Mouse (Mus musculus) mouse trophoblast stem cell (cell line): ENCODE data around the gene Ghrhr.

Experiments used
- in situ Hi-C, 2 experiments: fragments of 300-500 bp; cut with MseI, MboI; formaldehyde crosslinking; loops; 2 replicates in 1 of 2; 3 replicates in 1 of 2; pipeline ENCODE4 v1.15.1; 2025

The Ghrhr gene

DNA sequence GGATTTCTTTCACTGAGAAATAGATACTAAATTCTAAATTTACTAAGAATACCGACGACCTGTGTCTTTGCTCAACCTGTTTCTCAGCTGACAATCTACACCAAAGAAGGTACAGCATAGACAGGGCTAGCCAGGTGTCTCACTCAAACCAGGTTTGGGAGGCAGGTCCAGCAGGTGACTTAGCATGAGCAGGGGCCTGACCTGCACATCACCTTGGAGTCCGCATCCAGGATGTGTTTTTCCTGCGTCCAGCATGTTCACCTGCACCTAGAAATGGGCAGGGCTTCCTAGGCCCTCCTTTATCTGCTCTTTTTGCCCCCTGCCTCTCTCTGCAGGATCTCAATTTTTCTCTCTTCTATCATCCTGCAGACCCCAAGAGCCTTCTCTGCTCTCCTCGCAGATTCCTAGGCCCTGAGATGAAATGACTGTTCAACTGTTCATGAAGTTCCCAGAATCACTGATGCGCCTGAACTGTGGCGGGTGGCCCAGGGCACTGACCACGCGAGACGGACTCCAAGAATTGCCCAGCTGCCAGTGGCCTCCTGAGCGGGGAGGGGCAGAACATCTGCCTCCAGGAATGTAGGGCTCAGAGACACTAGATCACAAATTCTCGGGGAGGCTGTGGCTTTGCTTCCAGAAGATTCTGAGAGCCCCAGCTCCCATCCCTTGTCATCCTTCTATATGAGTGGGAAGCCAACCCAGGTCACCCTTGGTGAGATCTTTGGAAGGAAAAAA, 22.2 kb upstream of the Ghrhr start:
- in situ Hi-C loops: no loop called here

DNA sequence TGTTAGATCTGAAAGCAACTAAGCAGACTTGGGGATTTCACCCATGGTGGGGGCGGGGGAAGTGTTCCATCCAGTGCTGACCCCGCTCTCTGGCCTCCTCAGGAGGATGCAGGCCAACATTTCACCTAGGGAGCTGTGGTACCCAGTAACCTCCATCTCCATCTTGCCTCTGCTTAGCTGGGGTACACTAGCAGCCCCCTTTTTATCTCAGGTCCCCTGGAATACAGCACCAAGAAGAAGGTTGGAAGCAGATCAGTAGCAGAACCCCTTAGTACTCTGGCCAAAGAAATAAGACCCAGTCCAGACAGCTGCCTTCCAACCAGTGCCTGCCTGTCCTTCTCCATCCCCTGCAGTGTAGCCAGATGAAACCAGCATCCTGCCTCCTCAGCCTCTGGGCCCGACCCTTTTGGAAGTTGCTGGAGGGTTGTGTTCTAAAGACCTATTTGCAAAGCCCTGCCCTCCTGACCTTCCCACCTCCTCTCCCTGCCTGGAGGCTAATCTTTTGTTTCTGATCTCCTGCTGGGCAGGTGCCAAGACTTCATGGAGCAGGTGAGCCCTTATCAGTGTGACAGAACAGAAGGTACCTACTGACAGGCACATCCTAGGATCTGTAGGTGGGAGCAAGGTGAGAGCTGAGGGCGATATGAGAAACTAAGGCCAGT, 21.5 kb upstream of the Ghrhr start:
- in situ Hi-C loops: no loop called here

GRCm38 (mm10) chr6:55355575-55355974, 20.5 kb upstream of the Ghrhr start:
- in situ Hi-C loops: no loop called here

DNA sequence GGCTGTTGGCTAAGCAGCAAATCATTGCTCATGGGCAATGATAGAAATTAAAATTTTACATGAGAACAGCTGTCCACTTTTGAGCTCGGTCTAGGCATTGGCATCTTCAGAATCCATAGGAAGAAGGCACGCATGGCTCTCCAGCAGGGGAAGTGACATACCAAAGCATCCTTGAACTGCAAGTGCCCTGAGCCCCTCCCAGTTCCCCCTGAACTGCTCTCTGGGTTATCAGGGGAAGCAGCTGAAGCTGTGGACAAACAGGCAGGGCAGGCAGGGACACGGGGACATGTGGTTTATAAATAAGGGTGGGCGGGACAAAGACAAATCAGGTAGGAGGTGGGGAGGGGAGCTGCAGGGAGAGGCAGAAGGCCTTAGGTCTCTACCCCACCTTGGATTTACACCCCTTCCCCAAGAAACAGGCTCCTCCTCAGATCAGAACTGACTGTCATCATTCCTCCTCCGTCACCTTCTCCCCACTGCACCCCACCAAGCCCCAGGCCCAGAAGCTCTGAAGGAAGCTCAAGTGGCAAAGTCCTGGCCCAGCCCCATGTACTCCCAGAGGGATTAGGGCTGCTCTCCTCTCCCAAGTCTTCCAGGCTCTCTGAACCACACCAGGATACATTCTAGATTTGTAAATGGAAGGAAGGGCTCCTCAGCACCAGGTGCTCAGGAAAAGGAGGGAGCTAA, 19.9 kb upstream of the Ghrhr start:
- in situ Hi-C loops: no loop called here

- in situ Hi-C loops: no loop called here
Measured at GRCm38 (mm10) chr6:55356976-55357635, 19.0 kb upstream of the Ghrhr start.

DNA sequence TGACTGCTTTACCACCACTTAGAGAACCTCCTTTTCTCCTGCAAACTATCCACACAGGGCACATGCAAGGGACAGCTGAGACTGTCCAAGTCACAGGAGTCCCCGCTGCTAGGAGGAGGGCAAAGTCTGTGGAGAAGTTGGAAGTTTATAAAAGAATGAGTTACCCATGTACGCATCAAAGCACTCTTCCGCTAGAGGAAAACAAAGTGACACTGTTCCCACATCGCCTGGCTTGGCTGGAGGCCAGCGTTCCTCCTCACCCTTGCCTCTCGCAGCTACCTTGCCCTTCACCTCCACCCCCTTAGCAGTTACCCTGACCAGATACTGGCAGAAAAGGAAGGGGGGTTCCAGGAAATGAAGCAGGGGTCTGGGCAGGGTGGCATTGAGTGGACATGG, 18.5 kb upstream of the Ghrhr start:
- in situ Hi-C loops: no loop called here

DNA sequence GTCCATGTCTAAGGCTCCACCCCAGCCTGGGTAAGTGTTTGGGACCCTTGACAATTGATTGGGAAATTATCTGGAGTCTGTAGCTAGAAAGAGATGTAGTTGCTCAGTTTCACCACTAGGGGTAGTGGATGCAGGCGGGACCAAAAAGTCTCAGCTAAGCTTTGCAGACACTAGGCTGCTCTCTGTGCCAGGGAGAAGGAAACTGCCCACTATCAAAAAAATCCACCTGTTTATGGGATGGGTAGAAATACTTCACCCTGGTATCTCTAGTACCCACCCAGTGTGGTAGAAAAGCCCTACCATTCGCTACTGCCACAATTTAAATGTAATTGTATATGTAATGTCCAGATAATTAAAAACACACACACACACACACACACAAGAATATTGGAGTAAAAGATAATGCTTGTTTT, 17.4 kb upstream of the Ghrhr start:
- in situ Hi-C loops: no loop called here

GRCm38 (mm10) chr6:55362663-55363062, 13.4 kb upstream of the Ghrhr start:
- in situ Hi-C loops: no loop called here

- in situ Hi-C loops: no loop called here
Measured at GRCm38 (mm10) chr6:55367126-55367525, 9.0 kb upstream of the Ghrhr start.

- in situ Hi-C loops: no loop called here
Measured at GRCm38 (mm10) chr6:55370831-55371230, 5.3 kb upstream of the Ghrhr start.

DNA sequence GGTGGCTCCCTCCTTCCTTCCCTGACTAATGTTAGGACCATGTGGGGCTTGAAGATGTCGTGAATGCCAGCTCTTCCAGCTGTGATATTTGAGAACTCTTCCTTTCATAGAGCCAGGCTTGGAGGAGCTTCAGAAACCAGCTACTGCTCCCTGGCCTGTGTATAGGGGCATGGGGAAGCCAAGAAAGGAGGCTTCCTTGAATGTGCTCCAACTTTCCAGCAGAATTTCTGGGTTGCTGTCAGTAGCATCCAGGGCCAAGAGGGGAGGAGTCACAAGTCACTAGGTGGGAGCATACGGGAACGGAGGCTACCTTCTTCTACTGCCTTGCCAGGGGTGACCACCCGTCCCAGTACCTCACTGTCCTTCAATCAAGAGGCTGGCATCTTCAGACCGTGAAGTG, 416 bp downstream of the Ghrhr start:
- in situ Hi-C loops: no loop called here

DNA sequence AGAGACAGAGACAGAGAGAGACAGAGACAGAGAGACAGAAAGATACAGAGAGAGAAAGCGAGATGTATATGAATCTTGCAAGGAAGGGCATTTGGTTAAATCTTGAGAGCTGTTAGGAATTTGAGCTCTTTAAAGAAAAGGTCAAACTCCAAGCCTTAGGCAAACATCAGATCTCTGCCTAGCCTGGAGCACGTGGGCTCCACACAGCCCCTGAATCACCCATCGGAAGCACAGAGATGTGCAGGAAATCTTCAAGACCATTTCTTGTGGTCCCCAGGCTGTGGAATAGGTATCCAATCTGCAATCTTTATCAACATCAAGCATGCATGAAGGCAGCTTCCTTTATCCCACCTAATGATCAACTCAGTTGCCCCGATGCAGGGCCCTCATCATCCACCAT, 1.4 kb downstream of the Ghrhr start:
- in situ Hi-C loops: no loop called here

- in situ Hi-C loops: loop anchor here in 1 of 2 experiments (5.0 kb wide), 1 partner anchor 147 kb away; no protein-coding TSS in a partner anchor
Measured at GRCm38 (mm10) chr6:55379641-55380335, 3.7 kb downstream of the Ghrhr start.

GRCm38 (mm10) chr6:55381966-55382365, 5.9 kb downstream of the Ghrhr start:
- in situ Hi-C loops: loop anchor here in 1 of 2 experiments (5.0 kb wide), 1 partner anchor 150 kb away; no protein-coding TSS in a partner anchor

GRCm38 (mm10) chr6:55383897-55384296, 7.8 kb downstream of the Ghrhr start:
- in situ Hi-C loops: loop anchor here in 1 of 2 experiments (5.0 kb wide), 1 partner anchor 152 kb away; no protein-coding TSS in a partner anchor

DNA sequence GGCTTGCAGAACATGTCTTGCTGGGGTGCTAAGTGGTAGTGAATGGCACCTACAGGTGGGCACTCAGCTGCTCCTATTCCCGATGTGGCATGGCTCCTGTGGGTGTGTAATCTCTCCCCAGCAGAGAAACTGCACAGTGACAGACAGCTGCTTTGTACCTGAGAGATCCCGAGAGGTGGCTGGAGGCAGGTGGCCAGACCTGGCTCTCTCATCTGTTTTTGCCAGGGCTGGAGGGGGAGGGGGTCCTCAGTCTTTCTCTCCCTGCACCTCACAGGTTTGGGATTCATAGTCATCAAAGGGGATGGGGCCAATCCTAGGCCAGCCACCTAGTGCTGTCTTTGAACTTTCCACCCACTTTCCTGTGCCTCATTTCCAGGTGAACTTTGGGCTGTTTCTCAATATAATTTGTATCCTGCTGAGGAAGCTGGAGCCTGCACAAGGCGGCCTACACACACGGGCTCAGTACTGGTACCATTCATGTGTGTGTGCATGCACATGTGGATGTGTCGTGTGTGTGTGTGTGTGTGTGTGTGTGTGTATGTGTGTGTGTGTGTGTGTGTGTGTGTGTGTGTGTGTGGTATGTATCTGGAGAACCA, 8.4 kb downstream of the Ghrhr start:
- in situ Hi-C loops: loop anchor here in 1 of 2 experiments (5.0 kb wide), 1 partner anchor 152 kb away; no protein-coding TSS in a partner anchor

DNA sequence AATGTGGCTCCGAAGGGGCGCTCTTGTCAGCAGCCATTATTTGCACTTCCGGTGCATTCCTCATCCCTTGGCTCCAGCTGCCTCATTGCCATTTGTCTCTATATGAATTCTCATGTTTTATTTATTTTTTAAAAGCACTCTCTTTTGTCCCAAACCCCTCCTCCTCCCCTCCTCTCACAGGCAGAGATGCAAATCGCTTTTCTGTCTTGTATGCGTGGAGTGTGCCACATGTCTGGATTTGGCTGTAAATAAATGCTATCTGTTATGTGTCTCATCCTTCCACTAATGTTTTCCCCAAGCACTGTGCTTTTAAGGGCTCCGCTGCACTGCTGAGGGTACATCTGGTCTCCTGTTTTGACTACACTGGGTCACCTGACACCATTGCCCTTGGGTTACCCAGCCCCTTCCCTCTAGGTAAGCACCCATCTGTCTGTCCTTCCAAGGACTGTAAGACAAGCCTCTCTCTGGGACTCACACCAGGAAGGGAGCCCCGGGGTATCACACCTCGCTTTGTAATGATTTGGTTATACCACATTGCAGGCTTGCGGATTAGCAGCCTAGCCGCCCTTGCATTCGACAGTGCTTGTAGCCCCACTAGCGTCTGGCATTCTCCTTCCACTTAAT, 12.6 kb downstream of the Ghrhr start:
- in situ Hi-C loops: loop anchor here in 1 of 2 experiments (5.0 kb wide), 1 partner anchor 156 kb away; no protein-coding TSS in a partner anchor

DNA sequence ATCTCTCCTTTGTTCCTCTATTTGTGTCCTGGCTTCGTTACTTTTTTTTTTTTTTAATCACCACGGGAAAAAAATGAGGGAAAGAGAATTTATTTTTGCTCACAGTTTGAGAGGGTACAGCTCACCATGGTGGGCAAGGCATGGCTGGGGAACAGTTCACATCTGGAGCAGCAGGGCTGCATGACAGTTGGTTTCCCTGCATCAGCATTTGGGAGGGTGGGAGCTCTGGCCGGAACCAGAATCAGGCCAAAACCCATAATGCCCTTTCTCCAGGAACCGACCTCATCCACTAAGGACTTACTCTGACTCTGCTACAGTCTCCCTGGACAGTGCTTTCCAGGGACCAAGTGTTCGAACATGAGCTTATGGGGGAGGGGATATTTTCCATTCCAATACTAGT, 13.2 kb downstream of the Ghrhr start:
- in situ Hi-C loops: loop anchor here in 1 of 2 experiments (5.0 kb wide), 1 partner anchor 157 kb away; no protein-coding TSS in a partner anchor

DNA sequence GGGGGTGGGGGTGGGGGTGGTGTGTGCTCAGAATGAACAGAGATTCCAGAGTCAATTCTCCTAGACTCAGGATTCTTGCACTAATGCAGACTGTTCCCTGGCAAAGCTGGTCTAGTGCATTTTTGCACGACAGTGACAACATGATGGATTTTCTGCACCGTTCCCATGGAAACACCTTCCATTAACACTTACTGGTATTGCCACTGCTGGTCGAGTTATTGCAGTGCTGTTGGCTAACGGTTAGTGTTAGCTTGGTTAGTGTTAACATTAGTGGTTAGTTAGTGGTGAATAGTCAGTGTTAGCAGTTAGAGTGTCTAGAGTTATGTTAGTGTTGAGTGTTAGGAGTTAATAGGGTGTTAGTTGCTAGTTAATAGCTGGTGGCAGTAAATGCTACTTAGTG, 15.7 kb downstream of the Ghrhr start:
- in situ Hi-C loops: loop anchor here (5.0 kb wide), 1 partner anchor 115 kb away; no protein-coding TSS in a partner anchor

DNA sequence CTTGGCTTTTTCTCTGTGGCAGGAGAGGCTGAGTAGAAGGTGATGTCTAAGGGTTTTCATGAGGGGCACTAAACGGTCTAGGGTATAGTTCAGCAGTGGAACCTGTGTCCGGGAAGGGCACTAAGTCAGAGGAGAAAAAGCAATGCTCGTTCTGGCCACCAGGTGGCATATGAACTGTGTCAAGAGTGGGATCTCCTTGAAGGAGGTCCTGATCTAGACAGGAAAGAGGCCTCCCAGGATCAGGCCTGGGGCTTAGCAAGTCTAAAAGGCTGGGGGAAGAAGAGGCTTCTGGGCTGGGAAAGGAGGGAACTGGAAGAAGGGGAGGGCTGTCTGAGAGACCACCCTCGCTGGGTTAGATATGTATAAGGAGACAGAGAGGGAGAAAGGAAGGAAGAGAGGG, 16.4 kb downstream of the Ghrhr start:
- in situ Hi-C loops: loop anchor here (5.0 kb wide), 1 partner anchor 115 kb away; no protein-coding TSS in a partner anchor
